Mouse (Mus musculus) forebrain, postnatal 0 days (tissue): ENCODE data around the gene Vegfa. TPM values are rescaled to one million over a fixed set of nuclear protein-coding genes. Genes with fewer than 3 reads are reported as not detected.

ENCODE experiments used
- ATAC-seq: fragments of 200-750 bp; cut with Nextera tagmentation; 2 replicates; pipeline ENCODE4 v1.8.0; 2017; ENCODE audit warnings: mild to moderate bottlenecking, moderate library complexity
- DNase-seq: peaks from one replicate; pipeline ENCODE4 v3.0.0-alpha.2; 2015
- H3K27ac ChIP-seq: fragments of 300-500 bp; sonication (generic); 2 replicates; pipeline ENCODE4 v1.5.1; 2014; ENCODE audit warnings: low read depth, mild to moderate bottlenecking, antibody characterized with exemption, low read length, moderate library complexity, mixed read lengths
- H3K27me3 ChIP-seq: fragments of 300-500 bp; sonication (generic); 2 replicates; pipeline ENCODE4 v1.6.1; 2014; ENCODE audit warnings: mild to moderate bottlenecking, low read length, mixed read lengths; ENCODE audit not compliant: insufficient read depth
- H3K36me3 ChIP-seq: fragments of 300-500 bp; sonication (generic); 2 replicates; pipeline ENCODE4 v1.6.1; 2014; ENCODE audit warnings: mild to moderate bottlenecking, moderate library complexity; ENCODE audit not compliant: insufficient read depth
- H3K4me1 ChIP-seq: fragments of 300-500 bp; sonication (generic); 2 replicates; pipeline ENCODE4 v1.6.1; 2014; ENCODE audit warnings: antibody characterized with exemption; ENCODE audit not compliant: insufficient read depth
- H3K4me2 ChIP-seq: fragments of 300-500 bp; sonication (generic); 2 replicates; pipeline ENCODE4 v1.6.1; 2014; ENCODE audit warnings: low read depth, mild to moderate bottlenecking, moderate library complexity
- H3K4me3 ChIP-seq: fragments of 300-500 bp; sonication (generic); 2 replicates; pipeline ENCODE4 v1.5.1; 2014; ENCODE audit warnings: low read depth, low read length, mixed read lengths
- H3K9ac ChIP-seq: fragments of 300-500 bp; sonication (generic); 2 replicates; pipeline ENCODE4 v1.6.1; 2014; ENCODE audit warnings: mild to moderate bottlenecking
- H3K9me3 ChIP-seq: fragments of 300-500 bp; sonication (generic); 2 replicates; pipeline ENCODE4 v1.6.1; 2016; ENCODE audit warnings: low read length
- CTCF ChIP-seq: sonication (generic); IDR thresholded peaks from 2 replicates; pipeline ENCODE4 v1.5.1; 2016; ENCODE audit warnings: antibody characterized with exemption, control low read depth, low read depth
- WGBS: fragments of 180-500 bp; shearing (Covaris S2); extraction: QIAGEN DNeasy Blood & Tissue Kit; methylation state at CpG from one replicate; pipeline ENCODE4 v1.1.7; 2014; 5-methylcytosine and 5-hydroxymethylcytosine counted together
- polyA plus RNA-seq: library from polyadenylated mRNA; unstranded; fragments of >200 nt; fragmentation: Nextera tagmentation; extraction: Ambion mirVana; gene quantifications from 2 replicates; pipeline ENCODE4 v1.2.1, GENCODE M21; 2015
- total RNA-seq: library from RNA; depleted of rRNA; stranded (reverse); fragments of >200 nt; gene quantifications from 2 replicates; pipeline ENCODE4 v1.2.3, GENCODE M21; 2014

The Vegfa gene
- total and polyA plus RNA-seq, 2 experiments from 2014 or later, result 2.0 to 96.5 TPM

- H3K4me1 ChIP-seq, result no peaks in the 10 kb centered on the region
- H3K27ac ChIP-seq, result no peak overlapping the region
- H3K9me3 ChIP-seq, result no peaks in the 10 kb centered on the region
- H3K27me3 ChIP-seq, result no peaks in the 10 kb centered on the region
- WGBS, result 89% methylated on average over 15 of the region's 15 CpGs
- DNase-seq (no peak), ATAC-seq (no peak)
- no peak overlapping the region for H3K4me3 ChIP-seq
- H3K9ac ChIP-seq, result no peak overlapping the region
- no peak overlapping the region for H3K4me2 ChIP-seq
- no peak for TF ChIP-seq CTCF
- peaks cover 17% of the 10 kb centered on the region for H3K36me3 ChIP-seq
Measured at GRCm38 (mm10) chr17:46013549-46013948, 18.6 kb downstream of the Vegfa start.

DNA sequence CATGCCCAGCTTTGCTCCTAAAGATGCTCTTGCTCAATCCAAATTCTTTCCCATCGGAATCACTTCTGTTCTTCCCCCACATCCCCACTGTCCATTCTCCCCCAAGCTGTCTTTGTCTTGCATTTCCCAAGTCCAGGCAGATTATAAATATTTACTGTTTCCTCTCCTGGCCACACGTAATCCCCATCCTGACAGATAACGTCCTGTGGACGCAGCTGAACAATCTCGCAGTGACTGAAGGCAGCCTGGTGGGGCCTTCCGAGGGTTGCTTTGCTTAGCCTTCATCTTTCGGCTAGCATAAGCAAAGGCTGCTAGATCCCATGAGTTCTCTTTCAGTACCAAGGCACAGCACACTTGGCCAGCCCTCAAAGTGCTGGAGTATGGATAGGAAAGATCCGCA, 20.0 kb downstream of the Vegfa start:
- no peak overlapping the region for H3K4me2 ChIP-seq
- no peak overlapping the region for H3K27ac ChIP-seq
- no peaks in the 10 kb centered on the region for H3K9me3 ChIP-seq
- 82% methylated on average over 8 of the region's 8 CpGs for WGBS
- TF ChIP-seq CTCF, result no peak
- no peak overlapping the region for H3K4me3 ChIP-seq
- H3K36me3 ChIP-seq, result peaks cover 9% of the 10 kb centered on the region; the same call in 1 of the 2 replicates
- ATAC-seq (no peak), DNase-seq (no peak)
- no peak overlapping the region for H3K9ac ChIP-seq
- no peaks in the 10 kb centered on the region for H3K27me3 ChIP-seq
- no peaks in the 10 kb centered on the region for H3K4me1 ChIP-seq

- no peak for TF ChIP-seq CTCF
- Histone ChIP-seq H3K4me3 (no peak overlapping the region), H3K27me3 (no peaks in the 10 kb centered on the region), H3K9ac (no peak overlapping the region), H3K4me2 (no peak overlapping the region), H3K9me3 (no peaks in the 10 kb centered on the region), H3K27ac (no peak overlapping the region), H3K36me3 (peaks cover 7% of the 10 kb centered on the region; the same call in 1 of the 2 replicates), H3K4me1 (no peaks in the 10 kb centered on the region)
- DNase-seq, result no peak
- ATAC-seq, result no peak
- 84% methylated on average over 6 of the region's 6 CpGs for WGBS
Measured at GRCm38 (mm10) chr17:46010462-46010861, 21.7 kb downstream of the Vegfa start.

DNA sequence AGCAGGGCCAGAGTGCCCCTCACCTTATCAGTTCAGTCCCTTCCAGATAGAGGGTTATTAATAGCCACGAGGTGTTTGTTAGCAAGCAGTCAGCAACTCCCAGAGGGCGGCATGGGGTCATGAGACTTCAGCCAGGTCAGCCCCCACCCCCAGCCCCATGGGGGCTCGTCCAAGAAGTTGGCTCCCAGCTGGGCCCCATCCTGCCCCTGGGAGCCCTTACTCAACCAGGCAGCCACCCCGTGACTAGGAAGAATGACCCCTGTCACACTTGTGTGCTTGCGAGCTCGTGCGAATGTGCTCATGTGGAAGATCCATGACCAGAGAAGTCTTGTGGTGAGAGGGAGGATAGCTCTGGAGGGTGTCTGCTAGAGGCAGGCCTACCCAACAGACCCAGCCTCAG, 23.0 kb downstream of the Vegfa start:
- no peaks in the 10 kb centered on the region for H3K36me3 ChIP-seq
- WGBS, result 71% methylated on average over 7 of the region's 7 CpGs
- ATAC-seq, result no peak

GRCm38 (mm10) chr17:46005458-46005857, 26.7 kb downstream of the Vegfa start:
- Histone ChIP-seq H3K36me3 (no peaks in the 10 kb centered on the region), H3K27me3 (no peaks in the 10 kb centered on the region), H3K4me1 (no peaks in the 10 kb centered on the region), H3K9ac (no peak overlapping the region), H3K4me3 (no peak overlapping the region), H3K9me3 (no peaks in the 10 kb centered on the region), H3K27ac (no peak overlapping the region), H3K4me2 (no peak overlapping the region)
- ATAC-seq, result no peak
- DNase-seq, result no peak
- TF ChIP-seq CTCF, result no peak
- WGBS, result 81% methylated on average over 3 of the region's 3 CpGs

More for the DNA sequence above, 23.0 kb downstream of the Vegfa start:
- Histone ChIP-seq H3K9ac (no peak overlapping the region), H3K4me1 (no peaks in the 10 kb centered on the region), H3K4me2 (no peak overlapping the region), H3K4me3 (no peak overlapping the region), H3K9me3 (no peaks in the 10 kb centered on the region), H3K27me3 (no peaks in the 10 kb centered on the region), H3K27ac (no peak overlapping the region)
- no peak for TF ChIP-seq CTCF
- DNase-seq, result no peak

DNA sequence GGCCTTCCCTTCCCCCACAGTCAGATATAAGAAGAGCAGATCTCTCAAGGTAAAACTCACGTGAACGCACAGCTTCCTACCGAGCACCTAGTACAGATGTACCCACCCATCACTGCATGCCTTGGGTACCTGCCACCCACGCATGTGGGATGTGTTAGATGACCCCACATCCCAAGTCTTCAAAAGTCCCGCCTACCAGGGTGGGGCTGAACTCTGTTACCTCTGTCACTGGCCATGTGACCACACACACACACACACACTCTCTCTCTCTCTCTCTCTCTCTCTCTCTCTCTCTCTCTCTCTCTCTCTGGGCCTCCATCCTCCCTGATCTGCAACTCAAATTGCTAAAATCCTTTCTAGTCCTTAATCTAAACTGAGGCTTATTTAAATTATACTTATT, 27.7 kb downstream of the Vegfa start:
- no peak for TF ChIP-seq CTCF
- no peak overlapping the region for H3K27ac ChIP-seq
- 89% methylated on average over 5 of the region's 5 CpGs for WGBS
- H3K27me3 ChIP-seq, result no peaks in the 10 kb centered on the region
- no peak overlapping the region for H3K9ac ChIP-seq
- H3K4me3 ChIP-seq, result no peak overlapping the region
- H3K4me2 ChIP-seq, result no peak overlapping the region
- ATAC-seq (no peak), DNase-seq (no peak)
- H3K9me3 ChIP-seq, result no peaks in the 10 kb centered on the region
- H3K36me3 ChIP-seq, result no peaks in the 10 kb centered on the region
- no peaks in the 10 kb centered on the region for H3K4me1 ChIP-seq

- Histone ChIP-seq H3K27me3 (no peaks in the 10 kb centered on the region), H3K36me3 (no peaks in the 10 kb centered on the region), H3K4me2 (no peak overlapping the region), H3K9ac (no peak overlapping the region), H3K9me3 (no peaks in the 10 kb centered on the region), H3K4me3 (no peak overlapping the region), H3K4me1 (no peaks in the 10 kb centered on the region), H3K27ac (no peak overlapping the region)
- TF ChIP-seq CTCF, result no peak
- ATAC-seq (no peak), DNase-seq (no peak)
- WGBS, result 83% methylated on average over 15 of the region's 15 CpGs
Measured at GRCm38 (mm10) chr17:46003717-46004481, 28.3 kb downstream of the Vegfa start.
